Mouse (Mus musculus): ENCODE results near the gene Kif21a. TPM values are rescaled to one million over a fixed set of nuclear protein-coding genes. Genes with fewer than 3 reads are reported as not detected.

Gene Kif21a
- 11.2 and 13.2 TPM in 2 replicates for polyA plus RNA-seq (2014; fragmentation: Nextera tagmentation; extraction: Ambion mirVana)

DNA sequence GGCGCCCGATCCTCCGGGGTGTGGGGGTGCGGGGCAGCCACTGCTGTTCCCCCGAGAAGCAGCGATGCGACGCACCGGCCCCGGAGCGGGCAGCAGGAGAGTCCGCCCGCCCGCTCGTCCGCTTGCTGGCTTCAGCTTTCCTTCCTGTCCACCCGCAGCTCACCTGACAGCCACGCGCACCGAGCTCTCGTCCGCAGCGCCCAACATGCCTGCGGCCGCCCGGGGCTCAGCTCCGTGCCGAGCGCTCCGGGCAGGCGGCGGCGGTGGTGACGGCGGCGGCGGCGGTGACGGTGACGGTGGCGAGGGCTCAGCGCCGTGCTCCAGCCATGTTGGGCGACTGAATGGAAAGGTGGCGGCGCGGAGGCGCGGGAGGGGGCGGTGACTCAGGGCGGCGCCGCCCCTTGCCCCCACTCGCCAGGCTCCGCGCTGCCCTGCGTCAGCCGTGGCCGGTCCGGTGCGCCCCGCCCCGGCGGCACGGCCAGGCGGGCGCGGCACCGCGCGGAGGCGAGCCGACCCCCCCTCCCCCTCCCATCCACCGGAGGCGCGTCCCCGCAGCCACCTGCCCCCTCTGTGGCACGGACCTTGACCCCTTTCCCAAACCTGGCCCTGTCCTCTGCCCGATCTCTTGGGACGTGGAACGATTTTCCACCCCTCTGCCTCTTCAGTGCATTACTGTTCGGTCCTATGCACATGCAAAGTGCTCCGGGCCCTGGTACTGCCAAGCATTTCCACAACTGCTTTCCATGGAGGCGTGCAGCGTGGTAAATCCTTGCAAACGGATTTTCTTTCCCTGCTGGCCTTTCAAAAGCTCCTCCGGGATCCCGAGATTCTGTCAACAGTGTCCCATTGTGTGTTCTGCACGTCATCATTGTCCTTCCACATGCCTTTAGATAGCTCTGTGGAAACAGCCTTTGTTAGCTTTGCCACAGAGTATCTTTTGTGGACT, at the start of gene Kif21a:
Kif21a (minus strand) TSS at position 453 of the 946 bp plus-strand sequence.
- DNase-seq (ENCODE audit: low spot score) (peak; percentile 71), ATAC-seq (ENCODE audit: low read depth) (peak; percentile 92)
- Histone ChIP-seq H3K9me3 (ENCODE audit: control insufficient read depth, low read length) (no peaks in the 10 kb centered on the region), H3K4me3 (ENCODE audit: low read depth, low read length) (peak within 1 kb of the TSS; percentile 89), H3K4me2 (ENCODE audit: low read depth, low read length) (peak within 1 kb of the TSS; percentile 99), H3K27me3 (replicated peaks; ENCODE audit: control insufficient read depth, insufficient read depth, low read length) (0 out of 2 replicates have a peak, but pooled peaks cover 3% of the 10 kb centered on the region), H3K4me1 (ENCODE audit: control insufficient read depth, insufficient read depth, low read length) (peaks cover 6% of the 10 kb centered on the region; the same call in 1 of the 2 replicates), H3K9ac (ENCODE audit: low read depth, low read length) (peak within 1 kb of the TSS; percentile 75), H3K36me3 (ENCODE audit: control insufficient read depth, insufficient read depth, low read length) (no peaks in the 10 kb centered on the region), H3K27ac (replicated peaks; ENCODE audit: low read depth, low read length) (peak within 1 kb of the TSS; percentile 80)
- WGBS = 3% methylated on average over 10 of the region's 89 CpGs

GRCm38 (mm10) chr15:91096606-91097005, 46.9 kb upstream of the Kif21a start:
- 0 out of 2 replicates have a peak, but pooled peaks cover 5% of the 10 kb centered on the region for H3K4me1 ChIP-seq (ENCODE audit: control insufficient read depth, insufficient read depth, low read length)
- no peak overlapping the region; the same call in 1 of the 2 replicates for H3K4me2 ChIP-seq (ENCODE audit: low read depth, low read length)
- DNase-seq (ENCODE audit: low spot score) (no peak), ATAC-seq (ENCODE audit: low read depth) (no peak)
- H3K9me3 ChIP-seq (ENCODE audit: control insufficient read depth, low read length) = no peaks in the 10 kb centered on the region
- H3K36me3 ChIP-seq (ENCODE audit: control insufficient read depth, insufficient read depth, low read length) = no peaks in the 10 kb centered on the region
- no peak overlapping the region for H3K9ac ChIP-seq (ENCODE audit: low read depth, low read length)
- no peaks in the 10 kb centered on the region for H3K27me3 ChIP-seq (replicated peaks; ENCODE audit: control insufficient read depth, insufficient read depth, low read length)
- no peak overlapping the region for H3K27ac ChIP-seq (replicated peaks; ENCODE audit: low read depth, low read length)
- WGBS = 70% methylated on average over 6 of the region's 6 CpGs
- H3K4me3 ChIP-seq (ENCODE audit: low read depth, low read length) = no peak overlapping the region

- Histone ChIP-seq H3K9me3 (ENCODE audit: control insufficient read depth, low read length) (no peaks in the 10 kb centered on the region), H3K27ac (replicated peaks; ENCODE audit: low read depth, low read length) (no peak overlapping the region), H3K4me2 (ENCODE audit: low read depth, low read length) (no peak overlapping the region), H3K4me3 (ENCODE audit: low read depth, low read length) (no peak overlapping the region), H3K9ac (ENCODE audit: low read depth, low read length) (no peak overlapping the region), H3K4me1 (ENCODE audit: control insufficient read depth, insufficient read depth, low read length) (0 out of 2 replicates have a peak, but pooled peaks cover 8% of the 10 kb centered on the region), H3K36me3 (ENCODE audit: control insufficient read depth, insufficient read depth, low read length) (no peaks in the 10 kb centered on the region), H3K27me3 (replicated peaks; ENCODE audit: control insufficient read depth, insufficient read depth, low read length) (no peaks in the 10 kb centered on the region)
- 77% methylated on average over 7 of the region's 7 CpGs for WGBS
- ATAC-seq (ENCODE audit: low read depth) (no peak), DNase-seq (ENCODE audit: low spot score) (no peak)
These were observed 39.7 kb upstream of the Kif21a start for GRCm38 (mm10) chr15:91089427-91089826.

- no peak overlapping the region for H3K4me2 ChIP-seq (ENCODE audit: low read depth, low read length)
- no peak overlapping the region for H3K9ac ChIP-seq (ENCODE audit: low read depth, low read length)
- H3K36me3 ChIP-seq (ENCODE audit: control insufficient read depth, insufficient read depth, low read length) = no peaks in the 10 kb centered on the region
- DNase-seq (ENCODE audit: low spot score) (peak; percentile 61), ATAC-seq (ENCODE audit: low read depth) (no peak)
- H3K4me3 ChIP-seq (ENCODE audit: low read depth, low read length) = no peak overlapping the region
- H3K27ac ChIP-seq (replicated peaks; ENCODE audit: low read depth, low read length) = no peak overlapping the region
- H3K4me1 ChIP-seq (ENCODE audit: control insufficient read depth, insufficient read depth, low read length) = 0 out of 2 replicates have a peak, but pooled peaks cover 8% of the 10 kb centered on the region
- no peaks in the 10 kb centered on the region for H3K27me3 ChIP-seq (replicated peaks; ENCODE audit: control insufficient read depth, insufficient read depth, low read length)
- no peaks in the 10 kb centered on the region for H3K9me3 ChIP-seq (ENCODE audit: control insufficient read depth, low read length)
- 82% methylated on average over 12 of the region's 12 CpGs for WGBS
These were observed 38.3 kb upstream of the Kif21a start for GRCm38 (mm10) chr15:91088071-91088470.

GRCm38 (mm10) chr15:91077457-91078410, 28.0 kb upstream of the Kif21a start:
- peak; percentile 75 for DNase-seq (ENCODE audit: low spot score)
- H3K4me3 ChIP-seq (ENCODE audit: low read depth, low read length) = no peak overlapping the region

DNA sequence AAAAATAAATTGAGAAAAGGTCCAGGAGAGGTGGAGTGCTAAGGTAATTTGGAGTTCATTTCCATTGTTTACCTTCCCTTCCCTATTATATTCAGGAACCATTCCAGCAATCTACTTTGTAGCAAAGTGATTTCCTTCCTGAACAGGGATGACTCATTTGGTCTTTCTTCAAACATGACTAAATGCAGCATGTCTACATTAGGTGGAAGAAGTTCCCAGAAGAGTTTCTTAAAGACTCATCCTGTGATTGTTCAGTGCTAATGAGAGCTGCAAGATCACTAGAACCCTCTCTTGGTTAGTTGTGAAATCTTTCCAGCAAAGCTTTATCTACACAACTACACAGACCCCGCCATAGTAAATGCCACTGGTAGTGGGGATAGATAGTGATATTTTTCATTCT, 22.7 kb upstream of the Kif21a start:
- Histone ChIP-seq H3K9ac (ENCODE audit: low read depth, low read length) (no peak overlapping the region), H3K4me3 (ENCODE audit: low read depth, low read length) (no peak overlapping the region), H3K36me3 (ENCODE audit: control insufficient read depth, insufficient read depth, low read length) (no peaks in the 10 kb centered on the region), H3K27ac (replicated peaks; ENCODE audit: low read depth, low read length) (no peak overlapping the region), H3K9me3 (ENCODE audit: control insufficient read depth, low read length) (no peaks in the 10 kb centered on the region), H3K27me3 (replicated peaks; ENCODE audit: control insufficient read depth, insufficient read depth, low read length) (no peaks in the 10 kb centered on the region), H3K4me2 (ENCODE audit: low read depth, low read length) (no peak overlapping the region), H3K4me1 (ENCODE audit: control insufficient read depth, insufficient read depth, low read length) (no peaks in the 10 kb centered on the region)
- 86% methylated on average over 1 of the region's 1 CpGs for WGBS
- ATAC-seq (ENCODE audit: low read depth) = no peak
- DNase-seq (ENCODE audit: low spot score) = no peak

More at GRCm38 (mm10) chr15:91077457-91078410, 28.0 kb upstream of the Kif21a start:
- ATAC-seq (ENCODE audit: low read depth) = peak; percentile 70; the same call in 1 of the 2 replicates
- Histone ChIP-seq H3K36me3 (ENCODE audit: control insufficient read depth, insufficient read depth, low read length) (no peaks in the 10 kb centered on the region), H3K4me2 (ENCODE audit: low read depth, low read length) (no peak overlapping the region), H3K27me3 (replicated peaks; ENCODE audit: control insufficient read depth, insufficient read depth, low read length) (no peaks in the 10 kb centered on the region), H3K4me1 (ENCODE audit: control insufficient read depth, insufficient read depth, low read length) (no peaks in the 10 kb centered on the region), H3K27ac (replicated peaks; ENCODE audit: low read depth, low read length) (no peak overlapping the region), H3K9ac (ENCODE audit: low read depth, low read length) (no peak overlapping the region), H3K9me3 (ENCODE audit: control insufficient read depth, low read length) (no peaks in the 10 kb centered on the region)
- 37% methylated on average over 15 of the region's 15 CpGs for WGBS

- Histone ChIP-seq H3K4me3 (ENCODE audit: low read depth, low read length) (no peak overlapping the region), H3K4me1 (ENCODE audit: control insufficient read depth, insufficient read depth, low read length) (no peaks in the 10 kb centered on the region; the same call in 1 of the 2 replicates), H3K27ac (replicated peaks; ENCODE audit: low read depth, low read length) (no peak overlapping the region), H3K9ac (ENCODE audit: low read depth, low read length) (no peak overlapping the region), H3K9me3 (ENCODE audit: control insufficient read depth, low read length) (no peaks in the 10 kb centered on the region), H3K36me3 (ENCODE audit: control insufficient read depth, insufficient read depth, low read length) (no peaks in the 10 kb centered on the region), H3K27me3 (replicated peaks; ENCODE audit: control insufficient read depth, insufficient read depth, low read length) (no peaks in the 10 kb centered on the region), H3K4me2 (ENCODE audit: low read depth, low read length) (no peak overlapping the region)
- no peak for ATAC-seq (ENCODE audit: low read depth)
- DNase-seq (ENCODE audit: low spot score) = no peak
- 85% methylated on average over 12 of the region's 12 CpGs for WGBS
These were observed 14.6 kb upstream of the Kif21a start for GRCm38 (mm10) chr15:91064310-91064826.

GRCm38 (mm10) chr15:91063845-91064244, 14.1 kb upstream of the Kif21a start:
- no peak overlapping the region for H3K4me2 ChIP-seq (ENCODE audit: low read depth, low read length)
- peak; percentile 50; the same call in 1 of the 2 replicates for ATAC-seq (ENCODE audit: low read depth)
- 57% methylated on average over 7 of the region's 7 CpGs for WGBS

More at GRCm38 (mm10) chr15:91063845-91064244, 14.1 kb upstream of the Kif21a start:
- Histone ChIP-seq H3K4me3 (ENCODE audit: low read depth, low read length) (no peak overlapping the region), H3K27ac (replicated peaks; ENCODE audit: low read depth, low read length) (no peak overlapping the region), H3K9ac (ENCODE audit: low read depth, low read length) (no peak overlapping the region), H3K9me3 (ENCODE audit: control insufficient read depth, low read length) (no peaks in the 10 kb centered on the region), H3K27me3 (replicated peaks; ENCODE audit: control insufficient read depth, insufficient read depth, low read length) (no peaks in the 10 kb centered on the region), H3K4me1 (ENCODE audit: control insufficient read depth, insufficient read depth, low read length) (no peaks in the 10 kb centered on the region; the same call in 1 of the 2 replicates), H3K36me3 (ENCODE audit: control insufficient read depth, insufficient read depth, low read length) (no peaks in the 10 kb centered on the region)
- DNase-seq (ENCODE audit: low spot score) = peak; percentile 76
